Mouse (Mus musculus) B cell, adult 67 days (primary cell): ENCODE results near the gene Larp6. TPM values are rescaled to one million over a fixed set of nuclear protein-coding genes. Genes with fewer than 3 reads are reported as not detected.

Experiments
- total RNA-seq, 2 experiments: library from RNA; stranded (reverse); gene quantifications; 4 replicates each; pipeline ENCODE4 v1.2.4; 2023

The Larp6 gene
- total RNA-seq: not detected

DNA sequence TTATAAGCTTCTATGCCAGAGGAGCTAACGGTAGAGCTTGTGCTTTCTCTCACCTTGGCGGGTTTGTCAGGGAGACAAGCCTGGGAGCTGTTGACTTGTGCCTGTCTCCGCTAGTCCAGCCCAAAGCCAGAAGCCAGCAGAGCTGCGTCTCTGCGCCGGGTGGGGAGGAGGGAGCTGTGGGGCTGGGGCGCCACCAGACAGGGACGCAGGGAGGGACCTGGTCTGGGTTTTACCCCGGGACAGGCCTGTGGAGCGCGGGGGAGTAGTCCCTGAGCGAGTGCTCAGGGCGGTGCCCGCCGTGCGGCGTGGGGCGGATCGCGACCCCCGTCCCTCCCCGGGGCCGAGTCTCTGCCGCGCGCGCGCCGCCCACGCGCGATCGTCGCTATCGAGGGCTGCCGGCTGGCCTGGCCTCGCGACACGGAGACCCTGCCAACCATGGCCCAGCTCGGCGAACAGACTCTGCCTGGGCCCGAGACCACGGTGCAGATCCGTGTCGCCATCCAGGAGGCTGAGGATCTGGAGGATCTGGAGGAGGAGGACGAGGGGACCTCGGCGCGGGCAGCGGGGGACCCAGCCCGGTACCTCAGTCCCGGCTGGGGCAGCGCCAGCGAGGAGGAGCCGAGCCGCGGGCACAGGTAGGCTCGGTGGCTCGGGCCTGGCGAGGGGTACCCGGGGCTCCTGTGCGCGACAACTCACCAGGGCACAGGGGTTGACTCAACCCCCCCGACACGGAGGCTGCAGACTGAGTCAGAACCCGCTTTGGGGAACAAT, at the start of gene Larp6:
Larp6 (plus strand) TSS at position 219 of the 771 bp plus-strand sequence.

GRCm38 (mm10) chr9:60687891-60688324, 24.9 kb upstream of the Larp6 start, which contains the start of gene Lrrc49:
Gene Lrrc49 (minus strand): TSS chr9:60688158.

Other genes starting within 250 kb of the Larp6 start
- gene Thsd4, start 190.9 kb upstream of the Larp6 start, total RNA-seq: not detected
- gene Lrrc49, start 24.8 kb upstream of the Larp6 start, total RNA-seq: under 1 TPM; 0.21 to 0.64 TPM
- not detected for gene Uaca, start 81.6 kb downstream of the Larp6 start, total RNA-seq